Mouse (Mus musculus) neural tube, embryonic 14.5 days (tissue): Measurements from ENCODE around the gene Otop2. TPM values are rescaled to one million over a fixed set of nuclear protein-coding genes. Genes with fewer than 3 reads are reported as not detected.

Experiments
- ATAC-seq: fragments of 200-750 bp; cut with Nextera tagmentation; 2 replicates; pipeline ENCODE4 v1.8.0; 2017; ENCODE audit warnings: low read depth, mild to moderate bottlenecking, moderate TSS enrichment, moderate library complexity
- H3K27ac ChIP-seq: fragments of 300-500 bp; sonication (generic); 2 replicates; pipeline ENCODE4 v1.5.1; 2014; ENCODE audit warnings: low read depth, mild to moderate bottlenecking, control low read depth, low read length, moderate library complexity, mixed read lengths
- H3K27me3 ChIP-seq: fragments of 300-500 bp; sonication (generic); 2 replicates; pipeline ENCODE4 v1.6.1; 2014; ENCODE audit warnings: low read length; ENCODE audit not compliant: control insufficient read depth, insufficient read depth
- H3K36me3 ChIP-seq: fragments of 300-500 bp; sonication (generic); 2 replicates; pipeline ENCODE4 v1.6.1; 2014; ENCODE audit warnings: low read length, mixed read lengths; ENCODE audit not compliant: control insufficient read depth, insufficient read depth
- H3K4me1 ChIP-seq: fragments of 300-500 bp; sonication (generic); 2 replicates; pipeline ENCODE4 v1.6.1; 2014; ENCODE audit warnings: low read length; ENCODE audit not compliant: control insufficient read depth, insufficient read depth
- H3K4me2 ChIP-seq: fragments of 300-500 bp; sonication (generic); 2 replicates; pipeline ENCODE4 v1.6.1; 2014; ENCODE audit warnings: mild to moderate bottlenecking, low read depth, low read length, control low read depth
- H3K4me3 ChIP-seq: fragments of 300-500 bp; sonication (generic); 2 replicates; pipeline ENCODE4 v1.5.1; 2014; ENCODE audit warnings: low read depth, low read length, control low read depth, mixed read lengths
- H3K9ac ChIP-seq: fragments of 300-500 bp; sonication (generic); replicated peaks from 2 replicates; pipeline ENCODE4 v1.6.1; 2014; ENCODE audit warnings: low read depth, mild to moderate bottlenecking, control low read depth, low read length, mixed read lengths
- H3K9me3 ChIP-seq: fragments of 300-500 bp; sonication (generic); 2 replicates; pipeline ENCODE4 v1.6.1; 2016; ENCODE audit warnings: low read length; ENCODE audit not compliant: control insufficient read depth
- WGBS: fragments of 180-500 bp; shearing (Covaris S2); extraction: QIAGEN DNeasy Blood & Tissue Kit; methylation state at CpG from one replicate; pipeline ENCODE4 v1.1.7; 2014; 5-methylcytosine and 5-hydroxymethylcytosine counted together
- polyA plus RNA-seq: library from polyadenylated mRNA; unstranded; fragments of >200 nt; fragmentation: Nextera tagmentation; extraction: Ambion mirVana; gene quantifications from 2 replicates; pipeline ENCODE4 v1.2.1, GENCODE M21; 2014

The Otop2 gene
- polyA plus RNA-seq, 1 experiment from 2014 or later: 0.12 TPM

DNA sequence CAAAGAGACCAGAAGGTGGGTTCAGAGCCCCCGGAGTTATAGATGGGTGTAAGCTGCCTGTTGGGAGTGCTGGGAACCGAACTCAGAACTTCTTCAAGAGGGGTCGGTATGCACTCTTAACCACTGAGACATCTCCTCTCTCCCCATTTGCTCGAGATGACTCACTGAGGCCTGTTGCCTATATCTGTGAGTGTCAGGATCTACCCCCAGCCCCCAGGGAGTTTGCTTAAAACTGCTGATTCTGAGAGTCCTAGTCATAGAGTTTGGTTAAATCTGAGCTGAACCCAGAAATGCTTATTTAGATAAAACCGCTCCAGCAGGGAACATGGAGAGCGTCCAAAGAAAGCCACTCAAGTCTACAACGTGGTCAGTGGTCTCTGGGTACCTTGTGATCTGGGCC lies 32.8 kb upstream of the Otop2 start:
- H3K9me3 ChIP-seq: no peaks in the 10 kb centered on the region
- H3K27me3 ChIP-seq: no peaks in the 10 kb centered on the region
- peaks cover 9% of the 10 kb centered on the region for H3K4me1 ChIP-seq
- H3K9ac ChIP-seq: no peak overlapping the region
- H3K27ac ChIP-seq: no peak overlapping the region
- ATAC-seq: no peak
- peaks cover 5% of the 10 kb centered on the region for H3K36me3 ChIP-seq
- H3K4me3 ChIP-seq: no peak overlapping the region
- 87% methylated on average over 7 of the region's 7 CpGs for WGBS
- no peak overlapping the region for H3K4me2 ChIP-seq

GRCm38 (mm10) chr11:115274771-115275170 lies 32.2 kb upstream of the Otop2 start:
- H3K4me1 ChIP-seq: peaks cover 9% of the 10 kb centered on the region
- H3K9me3 ChIP-seq: no peaks in the 10 kb centered on the region
- H3K27ac ChIP-seq: no peak overlapping the region
- no peaks in the 10 kb centered on the region; the same call in none of the 2 replicates for H3K36me3 ChIP-seq
- ATAC-seq: no peak
- H3K4me2 ChIP-seq: no peak overlapping the region
- H3K4me3 ChIP-seq: no peak overlapping the region
- no peaks in the 10 kb centered on the region for H3K27me3 ChIP-seq
- no peak overlapping the region for H3K9ac ChIP-seq
- 79% methylated on average over 6 of the region's 6 CpGs for WGBS

DNA sequence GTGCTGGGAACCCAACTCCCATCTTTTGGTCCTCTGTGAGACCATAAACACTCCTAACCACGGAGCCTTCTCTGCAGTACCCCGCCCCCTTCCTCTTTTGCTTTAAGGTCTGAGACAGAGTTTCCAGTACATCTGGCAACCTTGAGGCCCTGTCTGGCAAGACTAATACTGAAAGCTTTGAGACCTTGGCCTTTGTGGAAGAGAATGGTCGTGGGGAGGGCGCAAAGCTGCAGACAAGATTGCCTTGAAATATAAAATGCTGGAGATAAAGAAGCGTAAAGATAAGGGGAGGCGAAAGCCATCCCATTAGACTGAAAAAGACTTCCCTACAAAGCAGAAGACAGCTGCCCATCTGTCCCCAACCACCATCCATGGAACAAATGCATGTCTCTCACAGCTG lies 31.5 kb upstream of the Otop2 start:
- Histone ChIP-seq H3K9me3 (no peaks in the 10 kb centered on the region), H3K4me1 (peaks cover 9% of the 10 kb centered on the region), H3K27ac (no peak overlapping the region), H3K9ac (no peak overlapping the region), H3K27me3 (no peaks in the 10 kb centered on the region), H3K4me2 (peak overlapping the region; percentile 77), H3K36me3 (no peaks in the 10 kb centered on the region; the same call in none of the 2 replicates), H3K4me3 (no peak overlapping the region)
- WGBS: 86% methylated on average over 6 of the region's 6 CpGs
- no peak for ATAC-seq

- Histone ChIP-seq H3K9ac (peak overlapping the region; percentile 61; the same call in 1 of the 2 replicates), H3K36me3 (no peaks in the 10 kb centered on the region; the same call in none of the 2 replicates), H3K4me1 (peaks cover 9% of the 10 kb centered on the region), H3K4me2 (peak overlapping the region; percentile 77), H3K9me3 (no peaks in the 10 kb centered on the region), H3K4me3 (peak overlapping the region; percentile 55), H3K27ac (peak overlapping the region; percentile 91), H3K27me3 (no peaks in the 10 kb centered on the region)
- WGBS: 53% methylated on average over 3 of the region's 3 CpGs
- no peak for ATAC-seq
These were observed 31.0 kb upstream of the Otop2 start for GRCm38 (mm10) chr11:115275954-115276353.

GRCm38 (mm10) chr11:115276780-115277603 lies 30.0 kb upstream of the Otop2 start, which contains the start of gene Fdxr:
Gene Fdxr (minus strand): TSS chr11:115277050.
- peak; percentile 96 for ATAC-seq
- WGBS: under 1% methylated on average over 42 of the region's 42 CpGs
- H3K27me3 ChIP-seq: no peaks in the 10 kb centered on the region

DNA sequence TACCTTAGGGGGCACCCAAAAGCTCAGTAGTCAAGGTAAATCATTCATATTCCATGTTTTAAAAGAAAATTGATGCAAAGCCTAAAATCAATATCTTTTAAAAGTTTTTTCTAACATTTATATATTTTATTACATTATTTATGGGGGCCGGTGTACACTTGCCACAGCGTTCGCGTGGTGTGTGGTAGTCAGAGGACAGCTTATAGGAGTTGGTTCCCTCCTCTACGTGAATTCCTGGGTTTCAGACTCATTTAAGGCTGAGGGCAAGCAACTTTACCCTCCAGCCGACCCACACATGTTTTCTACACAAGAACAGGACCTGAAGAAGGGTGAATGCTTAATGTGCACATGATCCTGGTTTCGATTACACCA lies 29.4 kb upstream of the Otop2 start:
- WGBS: 17% methylated on average over 7 of the region's 7 CpGs

More at GRCm38 (mm10) chr11:115276780-115277603, 30.0 kb upstream of the Otop2 start, which contains the start of gene Fdxr:
- H3K4me2 ChIP-seq: peak within 1 kb of the TSS; percentile 77
- peak within 1 kb of the TSS; percentile 55 for H3K4me3 ChIP-seq
- peaks cover 9% of the 10 kb centered on the region for H3K4me1 ChIP-seq
- H3K36me3 ChIP-seq: no peaks in the 10 kb centered on the region
- peak within 1 kb of the TSS; percentile 91 for H3K27ac ChIP-seq
- H3K9me3 ChIP-seq: no peaks in the 10 kb centered on the region
- peak within 1 kb of the TSS; percentile 61 for H3K9ac ChIP-seq

DNA sequence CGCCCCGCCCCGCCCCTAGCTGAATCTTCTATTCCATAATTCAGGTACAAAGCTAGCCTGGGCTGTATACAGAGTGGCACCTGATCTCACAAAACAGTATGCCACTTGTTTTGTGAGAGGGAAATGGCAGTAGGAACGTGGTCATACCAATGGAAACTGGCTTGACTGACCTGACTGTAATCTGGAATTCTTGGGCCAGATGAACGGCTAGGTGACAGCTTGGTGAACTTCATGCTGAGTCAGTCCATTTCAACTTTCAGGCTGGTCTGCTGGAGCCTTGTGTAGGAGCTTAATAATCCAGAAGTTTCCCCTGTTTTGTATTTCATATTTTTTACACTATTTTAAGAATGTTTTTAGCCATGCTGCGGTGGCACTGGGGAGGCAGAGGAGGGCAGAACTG lies 28.8 kb upstream of the Otop2 start:
- WGBS: 77% methylated on average over 6 of the region's 6 CpGs
- Histone ChIP-seq H3K9ac (no peak overlapping the region), H3K36me3 (no peaks in the 10 kb centered on the region), H3K27me3 (no peaks in the 10 kb centered on the region), H3K4me2 (peak overlapping the region; percentile 68), H3K4me3 (no peak overlapping the region), H3K4me1 (peaks cover 9% of the 10 kb centered on the region), H3K27ac (no peak overlapping the region), H3K9me3 (no peaks in the 10 kb centered on the region)
- no peak for ATAC-seq

More for the DNA sequence above, 29.4 kb upstream of the Otop2 start:
- H3K27ac ChIP-seq: peak overlapping the region; percentile 75
- no peaks in the 10 kb centered on the region for H3K9me3 ChIP-seq
- peaks cover 9% of the 10 kb centered on the region for H3K4me1 ChIP-seq
- no peaks in the 10 kb centered on the region for H3K27me3 ChIP-seq
- peak overlapping the region; percentile 68 for H3K4me2 ChIP-seq
- H3K36me3 ChIP-seq: no peaks in the 10 kb centered on the region
- no peak for ATAC-seq
- H3K4me3 ChIP-seq: peak overlapping the region; percentile 55
- H3K9ac ChIP-seq: peak overlapping the region; percentile 51

DNA sequence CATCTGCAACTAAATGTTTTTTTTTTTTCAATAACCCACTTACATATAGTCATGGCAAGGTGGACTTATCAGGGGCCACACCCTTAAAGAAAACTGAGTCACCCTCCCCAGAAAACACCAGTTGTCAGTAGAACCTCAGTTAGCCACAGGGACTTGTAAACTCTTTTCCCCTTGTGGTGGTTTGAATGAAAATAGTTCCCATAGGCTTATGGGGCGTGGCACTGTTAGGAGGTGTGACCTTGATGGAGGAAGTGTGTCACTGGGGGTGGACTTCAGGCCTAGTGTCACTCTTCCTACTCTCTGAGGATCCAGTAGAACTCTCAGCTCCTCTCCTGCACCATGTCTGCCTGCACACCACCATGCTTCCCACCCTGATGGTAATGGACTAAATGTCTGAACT lies 27.2 kb upstream of the Otop2 start:
- no peak overlapping the region for H3K27ac ChIP-seq
- no peak for ATAC-seq
- H3K4me2 ChIP-seq: no peak overlapping the region
- no peak overlapping the region for H3K4me3 ChIP-seq
- no peaks in the 10 kb centered on the region for H3K27me3 ChIP-seq
- WGBS: 56% methylated on average over 1 of the region's 1 CpGs
- H3K9me3 ChIP-seq: no peaks in the 10 kb centered on the region
- H3K4me1 ChIP-seq: peaks cover 9% of the 10 kb centered on the region
- no peaks in the 10 kb centered on the region for H3K36me3 ChIP-seq
- no peak overlapping the region for H3K9ac ChIP-seq

GRCm38 (mm10) chr11:115282295-115282694 lies 24.7 kb upstream of the Otop2 start:
- Histone ChIP-seq H3K9me3 (no peaks in the 10 kb centered on the region), H3K27me3 (no peaks in the 10 kb centered on the region), H3K27ac (0 out of 2 replicates have a peak overlapping the region, but pooled peaks have one; percentile 5), H3K4me1 (0 out of 2 replicates have a peak, but pooled peaks cover 3% of the 10 kb centered on the region), H3K9ac (no peak overlapping the region), H3K4me2 (no peak overlapping the region), H3K36me3 (no peaks in the 10 kb centered on the region), H3K4me3 (no peak overlapping the region)
- 73% methylated on average over 8 of the region's 8 CpGs for WGBS
- ATAC-seq: no peak
